Mouse (Mus musculus) C2C12 (cell line): ENCODE measurements around the gene Spsb4.

Experiments used
- CEBPB ChIP-seq: IDR thresholded peaks from one replicate; pipeline ENCODE4 v1.6.1; 2011; ENCODE audit warnings: low read depth, mild to moderate bottlenecking, control low read depth, moderate library complexity
- CTCF ChIP-seq: IDR thresholded peaks from one replicate; pipeline ENCODE4 v1.5.1; 2011; ENCODE audit not compliant: control insufficient read depth, insufficient read depth, insufficient read length
- MAX ChIP-seq: IDR thresholded peaks from one replicate; pipeline ENCODE4 v1.6.1; 2011; ENCODE audit warnings: mild to moderate bottlenecking, control low read depth
- MYOD1 ChIP-seq: IDR thresholded peaks from one replicate; pipeline ENCODE4 v1.6.1; 2011; ENCODE audit warnings: low read depth; ENCODE audit not compliant: control insufficient read depth, insufficient read length
- MYOG ChIP-seq: IDR thresholded peaks from one replicate; pipeline ENCODE4 v1.6.1; 2011; ENCODE audit not compliant: control insufficient read depth, insufficient read length; ENCODE audit errors: extremely low read depth
- USF1 ChIP-seq: IDR thresholded peaks from one replicate; pipeline ENCODE4 v1.6.1; 2011; ENCODE audit warnings: low read depth, mild to moderate bottlenecking, control low read depth, moderate library complexity

DNA sequence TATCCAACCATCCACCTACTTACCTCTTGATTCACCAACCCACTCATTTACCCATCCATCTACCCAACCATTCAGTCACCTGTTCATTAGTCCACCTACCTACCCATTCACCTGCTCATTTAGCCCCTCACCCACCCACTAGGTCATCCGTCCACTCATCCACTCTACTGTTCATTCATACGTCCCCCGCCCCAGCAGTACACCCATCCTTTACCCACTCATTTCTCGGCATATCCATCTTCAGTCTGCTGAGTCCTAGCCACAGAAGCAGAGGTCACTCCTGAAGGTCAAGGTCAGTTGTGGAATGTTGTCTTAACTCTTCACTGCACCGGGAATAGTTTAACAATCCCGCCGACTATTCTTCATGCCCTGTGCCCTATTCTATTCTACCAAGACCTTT lies 102.6 kb downstream of the Spsb4 start:
- TF ChIP-seq MYOD1 = no peak
- no peak for TF ChIP-seq CTCF
- no peak for TF ChIP-seq CEBPB
- TF ChIP-seq MYOG = no peak
- TF ChIP-seq USF1 = no peak
- no peak for TF ChIP-seq MAX
